Mouse (Mus musculus) cortical plate, adult 2 months (tissue): ENCODE data around the gene Nfia. TPM values are rescaled to one million over a fixed set of nuclear protein-coding genes. Genes with fewer than 3 reads are reported as not detected.

ENCODE experiments used
- H3K27ac ChIP-seq: fragments of 200-500 bp; 2 replicates; pipeline ENCODE4 v1.5.1; 2012; ENCODE audit warnings: low read length, control low read depth, inconsistent platforms; ENCODE audit not compliant: insufficient read depth
- H3K4me1 ChIP-seq: fragments of 200-500 bp; 2 replicates; pipeline ENCODE4 v1.6.1; 2011; ENCODE audit warnings: low read length; ENCODE audit not compliant: control insufficient read depth, insufficient read depth
- H3K4me3 ChIP-seq: fragments of 200-500 bp; 2 replicates; pipeline ENCODE4 v1.5.1; 2011; ENCODE audit warnings: mild to moderate bottlenecking, low read length, control low read depth; ENCODE audit not compliant: insufficient read depth
- CTCF ChIP-seq: fragments of 200-500 bp; IDR thresholded peaks from 2 replicates; pipeline ENCODE4 v1.5.1; 2011; ENCODE audit warnings: mild to moderate bottlenecking, control low read depth, low read length; ENCODE audit not compliant: insufficient read depth; ENCODE audit errors: extremely low read depth
- POLR2A ChIP-seq: fragments of 200-500 bp; IDR thresholded peaks from 2 replicates; pipeline ENCODE4 v1.6.1; 2011; ENCODE audit warnings: mild to moderate bottlenecking, low read length, control low read depth; ENCODE audit not compliant: insufficient read depth; ENCODE audit errors: extremely low read depth
- polyA plus RNA-seq: library from polyadenylated mRNA; depleted of rRNA; stranded (reverse); fragments of >200 nt; gene quantifications from 2 replicates; pipeline ENCODE4 v1.2.3, GENCODE M21; 2012; rRNA removed

Gene Nfia
- polyA plus RNA-seq, 1 experiment: 24.1 TPM

DNA sequence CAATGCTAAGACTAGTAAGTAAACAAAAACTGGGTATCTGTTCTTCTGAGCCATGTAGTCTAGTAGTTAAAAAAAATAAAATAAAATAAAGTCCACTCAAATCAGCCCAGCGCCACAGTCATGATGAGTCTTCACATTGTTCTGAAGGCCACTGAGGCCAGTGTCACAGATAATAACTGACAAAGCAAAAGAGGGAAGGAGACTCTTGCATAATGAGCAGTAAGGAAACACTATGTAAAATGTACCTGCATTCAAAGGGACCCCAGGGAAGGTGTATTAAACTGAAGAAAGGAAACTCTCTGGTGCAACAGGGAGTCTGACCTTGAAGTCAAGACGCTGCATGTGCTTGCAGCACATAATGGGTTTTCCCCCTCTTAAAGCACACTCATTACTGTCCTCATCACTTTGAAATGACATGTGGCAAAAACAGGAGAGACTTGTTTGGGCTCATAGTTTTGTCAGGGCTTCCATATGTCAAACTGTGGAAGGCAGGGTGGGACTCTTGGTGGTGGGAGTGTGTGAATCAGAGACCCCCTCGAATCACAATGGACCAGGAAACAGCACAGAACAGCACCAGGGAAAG is 347.5 kb downstream of the Nfia start:
- TF ChIP-seq POLR2A (no peak), CTCF (no peak)
- Histone ChIP-seq H3K27ac (no peak overlapping the region), H3K4me1 (no peaks in the 10 kb centered on the region), H3K4me3 (no peak overlapping the region)

DNA sequence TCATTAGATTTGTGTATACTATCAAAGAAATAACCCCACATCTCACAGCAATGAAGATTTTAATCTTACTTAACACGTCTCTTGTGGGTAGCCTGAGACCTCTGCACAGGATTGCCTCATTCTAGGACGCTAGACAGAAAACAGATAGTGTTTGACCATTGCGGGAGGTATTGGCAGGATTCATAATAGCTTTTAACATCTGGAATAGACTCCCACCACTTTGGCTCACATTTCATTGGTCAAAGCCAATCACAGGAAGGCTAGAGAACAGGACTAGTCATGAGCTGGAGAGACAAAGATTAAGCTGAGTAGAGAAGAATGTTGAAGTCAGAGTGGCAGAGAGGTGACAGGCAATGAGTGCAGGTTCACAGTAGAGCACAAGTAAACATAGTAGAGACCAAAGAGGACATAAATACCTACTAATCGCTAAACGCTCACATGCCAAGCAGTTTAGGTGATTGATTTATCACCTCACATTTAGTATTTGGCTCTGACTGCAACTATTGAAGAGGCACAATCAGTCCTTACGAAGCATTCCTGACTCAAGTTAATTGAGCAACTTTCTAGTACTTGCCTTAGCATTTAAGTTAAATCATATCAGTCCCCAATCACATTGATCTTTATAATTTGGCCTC is 348.3 kb downstream of the Nfia start:
- no peak for TF ChIP-seq CTCF
- H3K4me1 ChIP-seq: no peaks in the 10 kb centered on the region
- H3K4me3 ChIP-seq: no peak overlapping the region
- H3K27ac ChIP-seq: no peak overlapping the region

DNA sequence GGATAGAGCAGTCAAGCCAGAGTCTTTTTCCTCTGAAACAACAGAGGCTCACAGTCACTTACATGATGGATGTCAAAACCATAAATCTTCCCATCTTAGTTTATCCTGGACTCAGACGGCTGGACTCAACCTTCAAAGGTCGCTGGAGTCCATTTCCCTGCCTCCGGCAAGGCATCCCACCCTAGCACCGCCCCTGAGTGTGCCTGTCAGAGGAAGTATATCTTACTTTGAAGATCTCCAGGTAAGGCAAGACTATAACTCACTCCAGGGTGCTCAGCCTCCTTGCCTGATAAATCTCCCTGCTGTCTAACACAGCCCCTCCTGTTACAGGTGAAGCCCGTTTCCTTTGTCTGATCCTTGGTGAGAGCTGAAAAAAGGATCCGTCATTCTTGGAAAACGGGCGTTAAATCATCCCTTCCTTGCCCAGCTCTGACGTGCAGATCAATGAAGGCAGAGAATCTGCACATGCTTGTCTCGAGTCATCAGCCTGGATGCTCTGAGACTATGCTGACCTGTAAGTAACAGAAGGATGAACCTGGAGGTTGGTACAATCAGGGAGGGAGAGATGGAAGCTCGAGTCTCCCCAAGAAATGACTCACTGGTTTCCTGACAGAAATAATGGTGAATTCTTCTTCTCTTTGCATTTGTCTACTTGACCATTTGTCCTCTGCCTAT is 353.6 kb downstream of the Nfia start:
- Histone ChIP-seq H3K4me3 (no peak overlapping the region), H3K27ac (no peak overlapping the region), H3K4me1 (no peaks in the 10 kb centered on the region)
- TF ChIP-seq POLR2A: no peak
- no peak for TF ChIP-seq CTCF

DNA sequence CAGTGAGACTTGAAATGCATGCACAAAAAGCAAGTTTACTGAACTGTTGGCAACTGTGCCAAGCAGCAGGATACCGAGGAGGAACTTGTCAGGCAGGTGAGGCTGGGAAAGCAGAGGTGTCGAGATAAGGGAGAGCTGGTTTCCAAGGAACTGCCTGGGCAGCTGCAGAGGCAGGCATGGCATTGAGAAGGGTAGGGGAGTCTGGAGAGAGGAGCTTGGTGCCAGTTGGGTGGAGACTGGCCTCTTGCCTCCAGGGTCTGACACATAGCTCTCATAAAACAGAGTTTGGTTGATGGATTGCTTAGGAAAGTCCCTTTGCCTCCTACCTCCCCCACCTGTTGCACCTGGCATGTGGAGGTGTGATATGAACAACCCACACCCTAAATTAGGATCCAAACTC is 358.3 kb downstream of the Nfia start:
- no peak overlapping the region for H3K4me3 ChIP-seq
- TF ChIP-seq POLR2A: no peak
- TF ChIP-seq CTCF: no peak
- H3K27ac ChIP-seq: no peak overlapping the region
- H3K4me1 ChIP-seq: no peaks in the 10 kb centered on the region

DNA sequence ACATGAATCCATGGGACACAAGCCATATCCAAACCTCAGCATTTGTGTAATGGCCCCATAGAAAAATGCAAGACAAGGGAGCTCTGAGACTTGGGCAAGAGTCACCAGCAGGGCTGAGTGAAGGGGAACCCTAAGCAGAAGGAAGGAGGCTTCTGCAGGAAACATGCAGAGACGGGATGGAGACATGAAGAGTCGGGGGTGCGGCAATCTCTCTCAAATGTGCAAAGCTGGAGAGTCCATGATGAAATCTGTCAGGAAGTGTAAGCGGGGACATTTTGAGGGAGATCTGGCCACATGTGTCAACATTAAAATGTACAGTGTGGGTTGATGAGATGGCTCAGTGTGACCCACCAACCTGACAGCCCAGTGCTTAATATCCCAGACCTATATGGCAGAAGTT is 361.5 kb downstream of the Nfia start:
- no peak overlapping the region for H3K27ac ChIP-seq
- no peak for TF ChIP-seq CTCF
- no peak for TF ChIP-seq POLR2A
- no peaks in the 10 kb centered on the region for H3K4me1 ChIP-seq
- no peak overlapping the region for H3K4me3 ChIP-seq

DNA sequence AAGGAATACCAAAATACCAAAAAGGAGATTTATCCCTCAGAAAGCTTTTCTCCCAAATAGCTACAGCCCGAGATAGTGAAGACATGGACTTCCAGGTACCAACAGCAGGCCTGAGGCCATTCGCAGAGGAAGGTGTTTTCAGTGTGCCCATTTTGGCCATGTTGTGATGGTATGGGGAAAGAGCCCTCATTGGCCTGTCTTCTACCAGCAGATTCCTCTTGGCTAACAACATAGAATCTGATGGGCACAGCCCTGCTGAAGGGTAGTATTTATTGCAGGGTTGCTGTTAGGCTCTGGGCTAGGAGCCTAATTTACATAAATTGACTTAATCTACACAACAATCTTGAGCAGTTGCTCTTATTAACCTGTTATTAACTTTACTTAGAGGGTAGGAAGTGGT is 363.5 kb downstream of the Nfia start:
- no peak overlapping the region for H3K4me3 ChIP-seq
- TF ChIP-seq POLR2A (no peak), CTCF (no peak)
- no peak overlapping the region for H3K27ac ChIP-seq
- no peaks in the 10 kb centered on the region for H3K4me1 ChIP-seq

DNA sequence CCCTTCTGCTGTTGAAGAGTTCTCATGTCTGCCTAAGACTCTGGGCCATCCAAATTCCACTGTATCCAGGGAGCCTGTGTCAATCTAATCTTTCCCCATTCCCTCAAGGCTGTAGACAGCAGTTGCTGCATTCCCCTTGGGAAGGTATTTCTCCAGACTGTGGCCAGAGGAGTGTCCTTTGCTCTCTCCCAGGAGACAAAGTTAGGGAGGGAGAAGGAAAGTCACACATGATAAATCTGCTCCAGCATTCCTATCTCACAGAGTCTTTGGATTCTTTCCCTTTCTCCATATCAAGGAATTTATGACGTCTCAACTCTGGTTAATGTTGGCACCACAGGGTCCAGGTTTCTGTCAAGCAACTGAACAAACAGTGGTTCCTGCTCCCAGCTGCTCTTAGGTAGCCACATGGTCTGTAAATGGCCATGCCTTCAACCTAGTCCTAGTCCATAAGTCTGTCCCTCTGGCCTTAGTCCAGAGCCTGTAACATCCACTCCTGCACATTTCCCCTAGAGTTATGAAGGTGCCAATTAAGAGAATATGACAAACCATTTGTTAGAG is 370.4 kb downstream of the Nfia start:
- no peak overlapping the region for H3K4me3 ChIP-seq
- H3K27ac ChIP-seq: no peak overlapping the region
- H3K4me1 ChIP-seq: no peaks in the 10 kb centered on the region
- TF ChIP-seq POLR2A: no peak
- no peak for TF ChIP-seq CTCF

DNA sequence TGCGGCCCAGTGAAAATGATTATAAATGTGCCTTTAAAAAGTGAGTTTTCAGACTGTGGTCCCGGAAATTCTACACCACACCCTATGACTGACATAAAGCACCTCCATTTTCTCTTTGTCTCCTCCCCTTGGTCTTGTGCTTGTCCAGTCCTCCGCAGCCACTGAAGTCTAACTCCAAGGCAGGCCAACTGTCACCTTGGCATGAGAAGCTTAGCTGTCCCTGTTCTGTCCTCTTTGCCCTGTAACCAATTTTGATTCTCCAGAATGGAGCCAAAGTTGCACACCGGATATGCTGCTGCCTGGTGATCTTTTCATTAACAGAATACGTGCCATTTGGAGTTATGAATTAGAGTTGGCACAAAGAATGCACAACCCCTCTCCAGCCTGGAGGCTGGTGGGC is 378.0 kb downstream of the Nfia start:
- Histone ChIP-seq H3K4me3 (no peak overlapping the region), H3K4me1 (no peaks in the 10 kb centered on the region), H3K27ac (no peak overlapping the region)
- TF ChIP-seq CTCF (no peak), POLR2A (no peak)

DNA sequence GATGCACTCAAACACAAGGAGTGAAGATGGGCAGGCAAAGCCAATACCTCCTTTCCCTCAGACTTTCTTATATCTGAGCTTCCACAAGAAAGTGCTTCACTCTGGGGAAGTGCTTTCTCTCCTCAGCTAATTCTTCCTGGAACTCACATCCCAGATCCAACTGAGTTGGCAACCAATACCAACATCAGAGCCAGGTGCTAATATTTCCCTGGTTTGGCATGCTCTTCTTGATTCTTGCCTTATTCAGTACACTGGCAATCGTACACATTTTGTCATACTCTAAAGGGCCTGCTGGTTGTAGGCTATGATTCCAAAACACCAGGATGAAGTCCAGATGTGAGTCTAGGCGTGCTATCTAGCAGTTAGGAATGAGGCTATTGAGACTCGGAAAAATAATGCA is 385.4 kb downstream of the Nfia start:
- Histone ChIP-seq H3K4me1 (no peaks in the 10 kb centered on the region), H3K4me3 (no peak overlapping the region), H3K27ac (no peak overlapping the region)
- TF ChIP-seq CTCF (no peak), POLR2A (no peak)

DNA sequence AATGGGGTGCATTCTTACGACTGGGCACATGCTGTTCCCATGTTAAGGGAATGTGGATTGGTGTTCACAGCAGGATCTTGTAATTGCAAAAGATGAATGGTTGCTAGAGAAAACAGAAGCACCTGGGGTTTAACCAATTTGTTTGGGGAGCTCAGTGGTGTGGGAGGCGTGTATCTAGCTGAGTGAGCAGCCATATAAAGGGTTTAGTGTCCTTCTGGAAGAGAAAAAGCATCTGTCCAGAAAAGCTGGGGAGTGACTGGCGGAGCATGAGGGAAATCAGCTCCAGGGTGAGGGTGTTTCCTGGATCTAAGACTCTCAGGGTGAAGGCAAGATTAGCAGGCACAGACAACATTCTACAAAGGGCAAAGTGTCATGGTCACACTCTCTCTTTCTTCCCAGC is 393.8 kb downstream of the Nfia start:
- no peak for TF ChIP-seq CTCF
- TF ChIP-seq POLR2A: no peak
- Histone ChIP-seq H3K4me1 (no peaks in the 10 kb centered on the region), H3K27ac (no peak overlapping the region), H3K4me3 (no peak overlapping the region)

Other genes with a start within 250 kb of the Nfia start
- 12.7 and 14.3 TPM in 2 replicates for gene E130114P18Rik, start 5.3 kb downstream of the Nfia start, polyA plus RNA-seq